Mouse (Mus musculus) hindbrain, embryonic 12.5 days (tissue): ENCODE data around the gene Rsc1a1. TPM values are rescaled to one million over a fixed set of nuclear protein-coding genes. Genes with fewer than 3 reads are reported as not detected.

ENCODE experiments used
- ATAC-seq: fragments of 200-750 bp; cut with Nextera tagmentation; 2 replicates; pipeline ENCODE4 v1.8.0; 2017; ENCODE audit warnings: moderate TSS enrichment; ENCODE audit not compliant: low FRiP score
- H3K27ac ChIP-seq: fragments of 300-500 bp; sonication (generic); 2 replicates; pipeline ENCODE4 v1.5.1; 2016; ENCODE audit warnings: mild to moderate bottlenecking
- H3K27me3 ChIP-seq: fragments of 300-500 bp; sonication (generic); 2 replicates; pipeline ENCODE4 v1.6.1; 2016; ENCODE audit warnings: mild to moderate bottlenecking
- H3K36me3 ChIP-seq: fragments of 300-500 bp; sonication (generic); 2 replicates; pipeline ENCODE4 v1.6.1; 2016; ENCODE audit warnings: mild to moderate bottlenecking
- H3K4me1 ChIP-seq: fragments of 300-500 bp; sonication (generic); 2 replicates; pipeline ENCODE4 v1.6.1; 2016
- H3K4me2 ChIP-seq: fragments of 300-500 bp; sonication (generic); replicated peaks from 2 replicates; pipeline ENCODE4 v1.6.1; 2016; ENCODE audit warnings: mild to moderate bottlenecking
- H3K4me3 ChIP-seq: fragments of 300-500 bp; sonication (generic); 2 replicates; pipeline ENCODE4 v1.5.1; 2016; ENCODE audit warnings: mild to moderate bottlenecking
- H3K9ac ChIP-seq: fragments of 300-500 bp; sonication (generic); 2 replicates; pipeline ENCODE4 v1.6.1; 2016; ENCODE audit warnings: mild to moderate bottlenecking, moderate library complexity
- H3K9me3 ChIP-seq: fragments of 300-500 bp; sonication (generic); replicated peaks from 2 replicates; pipeline ENCODE4 v1.6.1; 2016; ENCODE audit warnings: mild to moderate bottlenecking
- WGBS: fragments of 180-500 bp; shearing (Covaris S2); methylation state at CpG from one replicate; pipeline ENCODE4 v1.1.7; 2016; 5-methylcytosine and 5-hydroxymethylcytosine counted together
- polyA plus RNA-seq: library from polyadenylated mRNA; unstranded; fragments of >200 nt; fragmentation: Nextera tagmentation; extraction: Ambion mirVana; gene quantifications from 2 replicates; pipeline ENCODE4 v1.2.1, GENCODE M21; 2016

Rsc1a1 gene
- polyA plus RNA-seq = 0.43 TPM in 1 of 2 replicates, not detected in the other

GRCm38 (mm10) chr4:141685499-141685898, at the start of gene Rsc1a1:
Gene Rsc1a1 (minus strand): TSS chr4:141685599.
- H3K27me3 ChIP-seq = no peaks in the 10 kb centered on the region
- ATAC-seq = no peak
- H3K4me2 ChIP-seq = no peak within 1 kb of the TSS
- H3K9ac ChIP-seq = no peak within 1 kb of the TSS
- no peaks in the 10 kb centered on the region for H3K9me3 ChIP-seq
- H3K4me1 ChIP-seq = peaks cover 5% of the 10 kb centered on the region; the same call in 1 of the 2 replicates
- H3K27ac ChIP-seq = no peak within 1 kb of the TSS
- no peak within 1 kb of the TSS for H3K4me3 ChIP-seq
- 95% methylated on average over 6 of the region's 6 CpGs for whole genome bisulfite sequencing
- peaks cover 55% of the 10 kb centered on the region for H3K36me3 ChIP-seq

DNA sequence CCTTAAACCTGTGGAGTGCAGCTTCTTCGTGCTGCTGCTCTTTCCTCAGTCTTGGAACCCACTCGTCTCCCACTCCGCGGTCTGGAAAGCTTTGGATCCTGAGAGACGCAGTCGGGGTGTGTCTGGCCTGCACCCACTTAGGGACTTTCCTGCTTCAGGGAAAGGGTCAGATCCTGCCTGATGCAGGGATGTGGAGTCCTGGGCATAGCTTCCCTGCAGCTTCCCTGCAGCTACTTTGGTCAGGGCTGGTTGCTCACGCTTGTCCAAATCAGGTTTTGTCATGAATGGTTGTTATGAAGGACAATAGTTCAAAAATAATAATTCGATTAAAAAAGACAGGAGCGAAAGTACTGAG, 49.8 kb upstream of the Rsc1a1 start:
- Histone ChIP-seq H3K27ac (no peak overlapping the region), H3K4me1 (peaks cover 8% of the 10 kb centered on the region), H3K4me3 (peak overlapping the region; percentile 34), H3K36me3 (no peaks in the 10 kb centered on the region), H3K9ac (peak overlapping the region; percentile 44), H3K27me3 (peaks cover 8% of the 10 kb centered on the region), H3K4me2 (peak overlapping the region; percentile 71), H3K9me3 (no peaks in the 10 kb centered on the region)
- no peak for ATAC-seq
- 26% methylated on average over 9 of the region's 9 CpGs for WGBS

- 6% methylated on average over 24 of the region's 24 CpGs for WGBS
- H3K4me3 ChIP-seq = peak overlapping the region; percentile 34
- peak overlapping the region; percentile 71 for H3K4me2 ChIP-seq
- H3K4me1 ChIP-seq = peaks cover 8% of the 10 kb centered on the region
- H3K9me3 ChIP-seq = no peaks in the 10 kb centered on the region
- peak overlapping the region; percentile 44 for H3K9ac ChIP-seq
- H3K36me3 ChIP-seq = no peaks in the 10 kb centered on the region
- ATAC-seq = peak; percentile 98
- peaks cover 9% of the 10 kb centered on the region for H3K27me3 ChIP-seq
- H3K27ac ChIP-seq = 0 out of 2 replicates have a peak overlapping the region, but pooled peaks have one; percentile 23
Observed at GRCm38 (mm10) chr4:141734446-141735205, 49.2 kb upstream of the Rsc1a1 start.

- Histone ChIP-seq H3K9ac (no peak overlapping the region), H3K4me2 (no peak overlapping the region), H3K27me3 (peaks cover 9% of the 10 kb centered on the region), H3K36me3 (no peaks in the 10 kb centered on the region), H3K9me3 (no peaks in the 10 kb centered on the region), H3K27ac (no peak overlapping the region), H3K4me1 (peaks cover 8% of the 10 kb centered on the region), H3K4me3 (no peak overlapping the region)
- 78% methylated on average over 5 of the region's 5 CpGs for WGBS
- no peak for ATAC-seq
Observed at GRCm38 (mm10) chr4:141731766-141732165, 46.4 kb upstream of the Rsc1a1 start.

GRCm38 (mm10) chr4:141730401-141730800, 45.0 kb upstream of the Rsc1a1 start:
- H3K9me3 ChIP-seq = no peaks in the 10 kb centered on the region
- ATAC-seq = no peak

DNA sequence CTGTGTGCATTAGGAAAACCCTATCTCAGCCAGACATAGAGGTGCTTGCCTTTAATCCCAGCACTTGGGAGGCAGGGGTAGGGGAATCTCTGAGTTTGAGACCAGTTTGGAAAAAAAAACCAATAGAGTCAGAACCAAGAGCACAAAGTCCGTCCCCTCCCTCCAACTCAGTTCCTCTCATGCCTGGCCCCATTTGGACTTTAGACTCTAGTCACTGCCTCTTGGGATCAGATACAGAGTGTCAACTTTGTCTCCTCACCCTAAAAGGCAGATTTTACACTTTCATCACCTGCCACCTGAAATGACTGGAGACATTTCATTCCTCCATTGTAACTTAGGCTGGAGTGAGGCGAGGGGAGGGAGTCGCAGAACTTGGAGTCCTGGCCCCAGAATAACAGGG, 43.9 kb upstream of the Rsc1a1 start:
- no peak overlapping the region for H3K4me2 ChIP-seq
- no peak for ATAC-seq

More at GRCm38 (mm10) chr4:141730401-141730800, 45.0 kb upstream of the Rsc1a1 start:
- peaks cover 8% of the 10 kb centered on the region for H3K4me1 ChIP-seq
- no peaks in the 10 kb centered on the region for H3K36me3 ChIP-seq
- no peak overlapping the region for H3K4me2 ChIP-seq
- WGBS = 83% methylated on average over 13 of the region's 13 CpGs
- no peak overlapping the region for H3K4me3 ChIP-seq
- no peak overlapping the region for H3K9ac ChIP-seq
- peaks cover 9% of the 10 kb centered on the region for H3K27me3 ChIP-seq
- no peak overlapping the region for H3K27ac ChIP-seq

GRCm38 (mm10) chr4:141725738-141726137, 40.3 kb upstream of the Rsc1a1 start:
- H3K9ac ChIP-seq = no peak overlapping the region
- H3K4me1 ChIP-seq = peaks cover 14% of the 10 kb centered on the region
- no peak overlapping the region for H3K27ac ChIP-seq
- no peaks in the 10 kb centered on the region for H3K36me3 ChIP-seq
- ATAC-seq = no peak
- H3K27me3 ChIP-seq = peaks cover 6% of the 10 kb centered on the region
- no peaks in the 10 kb centered on the region for H3K9me3 ChIP-seq
- H3K4me3 ChIP-seq = no peak overlapping the region
- WGBS = 62% methylated on average over 3 of the region's 3 CpGs
- no peak overlapping the region for H3K4me2 ChIP-seq

More for the DNA sequence above, 43.9 kb upstream of the Rsc1a1 start:
- H3K4me3 ChIP-seq = no peak overlapping the region
- no peaks in the 10 kb centered on the region for H3K9me3 ChIP-seq
- H3K27ac ChIP-seq = no peak overlapping the region
- H3K9ac ChIP-seq = no peak overlapping the region
- peaks cover under 1% of the 10 kb centered on the region; the same call in 1 of the 2 replicates for H3K4me1 ChIP-seq
- H3K27me3 ChIP-seq = peaks cover 9% of the 10 kb centered on the region
- H3K36me3 ChIP-seq = no peaks in the 10 kb centered on the region
- 74% methylated on average over 3 of the region's 3 CpGs for WGBS

DNA sequence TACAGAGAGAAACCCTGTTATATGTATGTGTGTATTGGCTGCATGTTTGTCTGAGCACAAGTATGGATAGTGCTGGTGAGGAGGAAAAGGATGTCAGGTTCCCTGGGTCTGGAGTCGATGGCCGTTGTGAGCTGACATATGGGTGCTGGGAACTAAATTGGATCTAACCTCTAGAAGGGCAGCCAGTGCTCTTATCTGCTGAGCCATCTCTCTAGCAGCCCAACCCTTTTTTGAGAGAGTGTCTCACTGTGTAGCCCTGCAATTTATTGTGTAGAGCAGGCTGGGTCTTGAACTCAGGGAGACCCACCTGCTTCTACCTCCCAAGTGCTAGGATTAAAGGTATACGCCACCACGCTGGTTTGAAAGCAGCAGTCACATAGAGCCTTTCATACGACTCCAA, 39.9 kb upstream of the Rsc1a1 start:
- 73% methylated on average over 5 of the region's 5 CpGs for WGBS
- ATAC-seq = no peak
- H3K27me3 ChIP-seq = peaks cover 2% of the 10 kb centered on the region
- no peak overlapping the region for H3K9ac ChIP-seq
- no peak overlapping the region for H3K27ac ChIP-seq
- peaks cover 2% of the 10 kb centered on the region; the same call in 1 of the 2 replicates for H3K36me3 ChIP-seq
- H3K4me2 ChIP-seq = no peak overlapping the region
- H3K4me1 ChIP-seq = peaks cover 14% of the 10 kb centered on the region
- H3K4me3 ChIP-seq = no peak overlapping the region
- H3K9me3 ChIP-seq = no peaks in the 10 kb centered on the region

GRCm38 (mm10) chr4:141724594-141724993, 39.2 kb upstream of the Rsc1a1 start:
- no peaks in the 10 kb centered on the region for H3K9me3 ChIP-seq
- H3K4me2 ChIP-seq = no peak overlapping the region
- no peak overlapping the region for H3K27ac ChIP-seq
- no peak overlapping the region for H3K9ac ChIP-seq
- H3K27me3 ChIP-seq = no peaks in the 10 kb centered on the region
- peaks cover 5% of the 10 kb centered on the region; the same call in 1 of the 2 replicates for H3K36me3 ChIP-seq
- 72% methylated on average over 11 of the region's 11 CpGs for WGBS
- H3K4me3 ChIP-seq = no peak overlapping the region
- ATAC-seq = no peak
- H3K4me1 ChIP-seq = peaks cover 18% of the 10 kb centered on the region

DNA sequence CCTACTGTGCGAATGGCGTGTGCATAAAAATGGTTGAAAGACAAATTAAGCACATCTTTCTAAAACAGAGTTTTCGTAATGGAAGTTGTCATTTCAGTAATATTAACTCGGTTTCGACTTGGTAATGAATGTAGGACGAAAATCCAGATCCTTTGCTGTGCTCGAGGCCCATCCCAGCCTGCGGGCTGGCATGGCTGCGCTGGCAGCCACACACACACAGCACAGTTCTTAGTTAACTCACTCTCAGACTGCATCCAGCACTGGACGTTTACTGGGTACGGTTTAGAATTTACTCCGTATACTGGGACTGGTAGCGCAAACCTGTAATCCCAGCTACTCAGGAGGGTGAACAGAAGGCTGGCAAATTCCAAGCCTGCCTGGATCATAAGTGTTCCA, 38.3 kb upstream of the Rsc1a1 start:
- Histone ChIP-seq H3K4me1 (peaks cover 18% of the 10 kb centered on the region), H3K4me2 (peak overlapping the region; percentile 93), H3K27ac (peak overlapping the region; percentile 91), H3K36me3 (peaks cover 5% of the 10 kb centered on the region; the same call in 1 of the 2 replicates), H3K9ac (peak overlapping the region; percentile 98), H3K27me3 (no peaks in the 10 kb centered on the region), H3K4me3 (peak overlapping the region; percentile 99), H3K9me3 (no peaks in the 10 kb centered on the region)
- ATAC-seq = peak; percentile 80
- WGBS = 10% methylated on average over 13 of the region's 13 CpGs

DNA sequence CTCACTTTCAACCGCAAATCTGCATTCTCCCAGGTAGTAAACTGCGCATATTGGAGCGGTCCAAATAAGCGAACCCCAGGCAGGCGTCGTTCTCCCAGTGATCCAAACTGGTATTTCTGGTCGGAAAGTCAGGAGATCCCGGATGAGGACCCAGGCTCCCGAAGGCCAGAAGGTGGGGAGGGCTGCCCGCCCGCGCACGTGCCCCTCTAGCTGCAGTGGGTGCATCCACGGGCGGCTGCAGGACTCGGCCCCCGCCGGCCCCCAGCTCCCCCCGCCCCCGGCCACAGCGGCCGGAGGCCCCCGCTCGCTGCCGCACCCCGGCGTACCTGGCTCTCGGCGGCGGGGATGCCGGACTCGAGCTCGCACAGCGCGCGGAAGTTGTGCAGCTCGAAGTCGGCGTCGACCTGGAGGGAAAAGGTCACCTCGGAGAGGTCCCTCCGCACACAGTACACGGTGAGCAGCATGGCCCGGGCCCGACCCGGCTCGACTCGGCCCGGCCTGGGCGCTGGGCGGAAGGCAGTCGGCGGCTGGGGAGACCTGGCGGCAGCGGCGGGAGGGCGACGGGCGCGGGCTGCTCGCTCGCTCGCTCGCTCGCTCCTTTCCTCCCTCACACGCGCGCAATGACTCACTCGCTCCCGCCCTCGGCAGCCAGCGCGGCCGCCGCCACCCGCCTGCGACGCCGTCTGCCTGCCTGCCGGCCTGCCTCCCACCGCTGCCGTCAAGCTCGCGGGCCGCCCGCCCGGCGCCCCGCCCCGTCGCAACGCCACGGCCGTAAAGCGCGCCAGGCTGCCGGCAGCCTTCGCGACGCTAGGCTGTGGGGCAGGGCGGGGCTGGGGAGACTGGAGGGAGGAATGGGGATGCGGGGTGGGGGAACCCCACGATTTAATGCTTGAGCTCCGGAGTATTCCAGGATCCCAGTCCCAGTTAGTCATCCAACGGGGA, 37.6 kb upstream of the Rsc1a1 start, which contains the start of gene Ddi2:
Gene Ddi2 (minus strand): TSS at position 689 of the 942 bp plus-strand sequence.
- WGBS = under 1% methylated on average over 66 of the region's 105 CpGs

DNA sequence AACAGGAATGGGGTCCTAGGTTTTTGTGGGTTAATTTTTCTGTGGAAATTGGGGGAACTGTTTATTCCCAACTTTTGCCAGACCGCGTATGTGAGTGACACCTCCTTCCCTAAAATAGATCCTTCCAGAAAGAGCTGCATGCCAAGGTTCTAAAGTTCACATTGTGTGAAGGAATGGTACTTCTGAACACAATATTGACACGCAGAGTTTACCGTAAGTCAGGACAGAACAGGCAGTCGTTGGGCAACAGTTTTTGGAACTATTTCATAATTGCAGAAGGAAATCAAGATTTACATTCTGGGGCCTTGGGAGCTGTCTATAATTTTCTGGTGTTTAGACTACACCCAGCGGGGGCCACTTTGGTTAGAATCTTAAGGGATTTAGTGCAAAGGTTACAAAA, 36.6 kb upstream of the Rsc1a1 start:
- no peak for ATAC-seq
- peak overlapping the region; percentile 98 for H3K9ac ChIP-seq
- H3K36me3 ChIP-seq = peaks cover 14% of the 10 kb centered on the region; the same call in 1 of the 2 replicates
- H3K4me3 ChIP-seq = peak overlapping the region; percentile 99
- no peaks in the 10 kb centered on the region for H3K27me3 ChIP-seq
- H3K4me2 ChIP-seq = peak overlapping the region; percentile 93
- peaks cover 18% of the 10 kb centered on the region for H3K4me1 ChIP-seq
- no peaks in the 10 kb centered on the region for H3K9me3 ChIP-seq
- H3K27ac ChIP-seq = no peak overlapping the region
- WGBS = 77% methylated on average over 6 of the region's 6 CpGs

More for the DNA sequence above, 37.6 kb upstream of the Rsc1a1 start, which contains the start of gene Ddi2:
- no peaks in the 10 kb centered on the region for H3K9me3 ChIP-seq
- H3K4me3 ChIP-seq = peak within 1 kb of the TSS; percentile 99
- H3K4me1 ChIP-seq = peaks cover 18% of the 10 kb centered on the region
- peaks cover 5% of the 10 kb centered on the region; the same call in 1 of the 2 replicates for H3K36me3 ChIP-seq
- peak within 1 kb of the TSS; percentile 98 for H3K9ac ChIP-seq
- peak within 1 kb of the TSS; percentile 91 for H3K27ac ChIP-seq
- no peaks in the 10 kb centered on the region for H3K27me3 ChIP-seq
- ATAC-seq = peak; percentile 85
- peak within 1 kb of the TSS; percentile 93 for H3K4me2 ChIP-seq
